Mouse (Mus musculus): ENCODE measurements around the gene Mmel1. TPM values are rescaled to one million over a fixed set of nuclear protein-coding genes. Genes with fewer than 3 reads are reported as not detected.

The Mmel1 gene
- polyA plus RNA-seq, 1 experiment from 2014 or later: 0.34 TPM

DNA sequence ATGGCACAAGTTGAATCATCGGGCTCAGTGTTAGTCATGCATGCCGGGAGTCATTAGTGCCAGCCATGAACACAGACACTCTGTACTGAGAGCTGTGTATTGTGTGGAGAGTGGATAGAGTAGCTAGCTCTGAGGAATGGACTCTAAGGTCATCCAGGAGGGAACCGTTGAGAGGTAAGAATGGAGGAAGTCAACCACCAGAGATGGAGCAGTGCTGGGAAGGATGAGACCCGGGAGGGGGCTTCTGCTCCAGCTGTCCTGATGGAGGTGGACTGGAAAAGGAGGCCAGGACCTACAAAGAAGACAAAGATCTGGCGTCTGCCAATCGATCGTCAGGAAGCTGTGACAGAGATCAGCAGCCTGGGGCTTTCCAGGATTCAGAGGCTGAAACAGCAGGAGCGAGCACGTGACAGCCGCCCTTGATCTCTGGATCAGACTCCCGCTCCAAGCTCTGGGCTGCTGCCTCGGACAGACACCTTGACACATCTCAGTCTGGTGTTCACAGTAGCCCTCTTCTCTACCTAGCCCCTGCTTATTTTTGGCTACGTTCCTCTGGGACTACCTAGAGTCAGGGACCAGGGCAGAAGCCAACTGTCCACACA lies 64.0 kb downstream of the Mmel1 start:
- peaks cover 3% of the 10 kb centered on the region; the same call in 1 of the 2 replicates for H3K4me1 ChIP-seq (replicated peaks)
- ATAC-seq: no peak
- 58% methylated on average over 13 of the region's 13 CpGs for WGBS

DNA sequence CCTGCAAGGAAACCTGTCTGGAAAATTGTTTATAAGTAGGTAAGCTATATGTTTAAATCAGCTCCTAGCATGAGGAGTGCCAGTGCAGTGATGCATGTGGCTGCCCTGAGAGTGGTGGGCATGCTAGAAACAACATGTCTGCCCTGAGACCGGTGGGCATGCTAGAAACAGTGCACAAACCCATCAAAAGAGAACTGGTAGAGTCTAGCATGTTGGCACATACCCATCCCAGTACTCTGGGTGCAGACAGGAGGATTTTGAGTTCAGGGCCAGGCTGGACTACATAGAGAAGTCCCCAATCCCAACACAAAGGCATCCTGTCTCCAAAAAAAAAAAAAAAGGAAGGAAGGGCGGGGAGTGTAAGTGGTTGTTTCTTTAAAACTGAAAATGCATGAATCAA lies 65.4 kb downstream of the Mmel1 start:
- no peak overlapping the region for H3K27ac ChIP-seq
- no peaks in the 10 kb centered on the region for H3K36me3 ChIP-seq
- ATAC-seq: no peak
- no peak overlapping the region for H3K4me3 ChIP-seq (replicated peaks)
- no peaks in the 10 kb centered on the region for H3K9me3 ChIP-seq
- 84% methylated on average over 2 of the region's 2 CpGs for WGBS
- H3K4me2 ChIP-seq (replicated peaks): no peak overlapping the region
- H3K9ac ChIP-seq: no peak overlapping the region
- no peaks in the 10 kb centered on the region for H3K4me1 ChIP-seq (replicated peaks)
- H3K27me3 ChIP-seq (replicated peaks): no peaks in the 10 kb centered on the region

More for the DNA sequence above, 64.0 kb downstream of the Mmel1 start:
- Histone ChIP-seq H3K9me3 (no peaks in the 10 kb centered on the region), H3K4me3 (replicated peaks) (no peak overlapping the region), H3K27ac (no peak overlapping the region), H3K36me3 (no peaks in the 10 kb centered on the region), H3K4me2 (replicated peaks) (no peak overlapping the region), H3K9ac (no peak overlapping the region), H3K27me3 (replicated peaks) (no peaks in the 10 kb centered on the region)

DNA sequence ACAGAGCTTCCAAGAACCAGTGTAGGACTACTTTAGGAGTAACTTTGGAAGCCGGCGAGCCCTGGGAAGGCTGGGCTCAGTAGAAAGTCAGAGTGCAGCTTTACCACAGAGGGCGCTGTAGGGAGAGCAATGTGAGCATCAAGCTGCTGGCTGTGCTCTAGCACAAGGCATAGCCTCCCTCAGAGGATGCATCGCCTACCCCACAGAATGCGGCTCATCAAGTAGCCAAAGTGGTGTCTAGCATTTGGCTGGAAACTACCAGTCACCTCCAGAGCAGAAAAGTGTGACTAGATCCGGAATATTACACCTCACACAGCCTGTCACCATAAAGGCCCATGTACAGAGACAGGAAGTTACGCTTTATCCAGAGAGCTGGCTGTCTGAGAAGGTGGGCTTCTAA lies 66.4 kb downstream of the Mmel1 start:
- WGBS: 83% methylated on average over 7 of the region's 7 CpGs
- H3K4me3 ChIP-seq (replicated peaks): no peak overlapping the region

DNA sequence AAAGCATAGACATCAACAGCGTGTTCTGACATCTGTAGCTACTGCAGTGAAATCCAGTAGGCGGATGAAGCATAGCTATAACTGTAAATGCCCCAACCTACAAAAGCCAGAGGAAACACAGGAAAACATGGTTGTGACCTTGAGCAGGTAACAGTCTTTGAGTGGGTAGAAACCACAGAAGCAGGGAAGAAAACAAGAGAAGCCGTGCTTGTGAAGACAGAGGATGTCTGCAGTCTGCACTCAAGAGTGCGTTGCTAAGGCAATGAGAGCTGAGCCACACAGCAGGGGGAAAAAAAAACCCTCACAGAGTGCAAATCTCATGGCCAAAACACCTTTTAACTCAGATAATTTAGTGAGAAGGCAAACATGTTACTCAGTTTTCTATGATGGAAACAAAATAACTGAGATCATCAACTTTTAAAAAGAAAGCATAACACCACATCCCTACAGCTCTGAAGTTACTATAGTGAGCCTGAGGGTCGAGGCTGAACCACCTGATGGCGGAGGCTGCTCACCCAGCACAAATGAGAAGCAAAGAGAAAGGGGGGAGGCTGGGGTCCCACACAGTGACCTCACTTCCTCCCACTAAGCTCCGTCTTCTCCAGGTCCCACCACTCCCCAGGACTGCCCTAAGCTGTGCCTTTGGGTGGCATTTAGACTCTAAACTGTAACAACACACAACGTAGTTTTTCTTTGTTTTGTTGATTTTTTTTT lies 67.3 kb downstream of the Mmel1 start:
- H3K4me3 ChIP-seq (replicated peaks): no peak overlapping the region
- H3K36me3 ChIP-seq: no peaks in the 10 kb centered on the region
- no peaks in the 10 kb centered on the region for H3K4me1 ChIP-seq (replicated peaks)
- H3K27me3 ChIP-seq (replicated peaks): no peaks in the 10 kb centered on the region
- ATAC-seq: no peak
- H3K27ac ChIP-seq: no peak overlapping the region
- H3K9ac ChIP-seq: no peak overlapping the region
- H3K9me3 ChIP-seq: no peaks in the 10 kb centered on the region
- no peak overlapping the region for H3K4me2 ChIP-seq (replicated peaks)
- whole genome bisulfite sequencing: 66% methylated on average over 8 of the region's 8 CpGs

More for the DNA sequence above, 66.4 kb downstream of the Mmel1 start:
- no peak overlapping the region for H3K27ac ChIP-seq
- ATAC-seq: no peak
- H3K27me3 ChIP-seq (replicated peaks): no peaks in the 10 kb centered on the region
- no peaks in the 10 kb centered on the region for H3K4me1 ChIP-seq (replicated peaks)
- H3K4me2 ChIP-seq (replicated peaks): no peak overlapping the region
- no peak overlapping the region for H3K9ac ChIP-seq
- H3K36me3 ChIP-seq: no peaks in the 10 kb centered on the region
- no peaks in the 10 kb centered on the region for H3K9me3 ChIP-seq

DNA sequence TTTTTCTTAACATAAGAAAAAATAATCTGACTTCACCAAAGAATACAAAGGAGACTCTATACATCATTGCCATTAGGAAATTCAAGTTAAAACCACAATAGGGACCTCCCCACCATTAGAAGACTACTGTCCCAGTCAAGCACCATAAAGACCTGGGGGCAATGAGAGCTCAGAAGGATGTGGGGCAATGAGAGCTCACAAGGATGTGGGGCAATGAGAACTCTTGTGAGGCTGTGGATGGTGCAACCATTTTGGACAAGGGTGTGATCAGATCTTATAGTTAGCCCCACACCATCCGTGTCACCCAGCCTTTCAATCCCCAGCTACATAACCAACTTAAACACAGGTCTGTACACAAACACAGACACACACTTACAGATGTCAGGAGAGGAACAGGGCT lies 68.4 kb downstream of the Mmel1 start:
- Histone ChIP-seq H3K36me3 (no peaks in the 10 kb centered on the region), H3K9ac (no peak overlapping the region), H3K4me3 (replicated peaks) (no peak overlapping the region), H3K27me3 (replicated peaks) (no peaks in the 10 kb centered on the region), H3K9me3 (no peaks in the 10 kb centered on the region), H3K4me2 (replicated peaks) (no peak overlapping the region), H3K4me1 (replicated peaks) (no peaks in the 10 kb centered on the region), H3K27ac (no peak overlapping the region)
- 62% methylated on average over 1 of the region's 1 CpGs for WGBS
- no peak for ATAC-seq

DNA sequence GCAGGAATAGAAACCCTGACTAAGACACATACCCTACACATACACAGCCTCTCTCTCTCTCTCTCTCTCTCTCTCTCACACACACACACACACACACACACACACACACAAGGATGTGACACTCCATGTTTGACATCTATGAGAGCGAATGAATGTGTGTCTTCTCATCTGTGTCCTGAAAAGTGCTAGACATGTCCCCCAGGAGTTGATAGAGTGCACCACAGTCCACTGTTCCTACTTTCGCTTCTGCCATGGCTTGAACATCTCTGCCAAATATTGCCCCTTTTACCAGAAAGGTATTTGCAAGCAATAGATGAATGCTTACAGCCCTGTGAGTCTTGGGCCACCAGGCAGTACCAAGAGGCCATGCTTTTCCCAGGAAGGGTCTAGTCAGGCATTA lies 70.8 kb downstream of the Mmel1 start:
- no peak overlapping the region for H3K9ac ChIP-seq
- H3K27me3 ChIP-seq (replicated peaks): no peaks in the 10 kb centered on the region
- H3K4me1 ChIP-seq (replicated peaks): no peaks in the 10 kb centered on the region
- WGBS: 88% methylated on average over 2 of the region's 2 CpGs
- H3K9me3 ChIP-seq: no peaks in the 10 kb centered on the region
- no peaks in the 10 kb centered on the region for H3K36me3 ChIP-seq
- no peak overlapping the region for H3K27ac ChIP-seq
- ATAC-seq: no peak
- no peak overlapping the region for H3K4me3 ChIP-seq (replicated peaks)
- no peak overlapping the region for H3K4me2 ChIP-seq (replicated peaks)

DNA sequence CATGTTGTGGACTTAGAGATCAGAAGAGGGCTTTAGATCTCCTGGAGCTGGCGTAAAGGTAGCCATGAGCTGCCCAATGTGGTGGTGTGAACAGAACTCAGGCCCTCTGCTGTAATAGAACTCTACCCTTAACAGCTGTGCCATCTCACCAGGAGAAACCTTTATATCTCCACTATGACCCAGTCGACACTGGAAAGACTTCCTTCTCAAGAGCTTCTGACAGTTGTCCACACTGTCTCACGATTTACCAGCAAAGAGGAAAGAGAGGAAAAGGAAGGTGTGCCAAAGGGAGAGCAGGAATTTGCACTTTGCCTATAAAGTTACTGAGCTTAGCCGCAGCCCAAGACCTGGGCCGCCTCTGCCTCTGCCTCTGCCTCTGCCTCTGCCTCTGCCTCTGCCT lies 72.4 kb downstream of the Mmel1 start:
- Histone ChIP-seq H3K27ac (no peak overlapping the region), H3K27me3 (replicated peaks) (no peaks in the 10 kb centered on the region), H3K4me3 (replicated peaks) (no peak overlapping the region), H3K4me1 (replicated peaks) (peaks cover 5% of the 10 kb centered on the region; the same call in 1 of the 2 replicates), H3K9ac (no peak overlapping the region), H3K36me3 (no peaks in the 10 kb centered on the region), H3K9me3 (no peaks in the 10 kb centered on the region), H3K4me2 (replicated peaks) (no peak overlapping the region)
- ATAC-seq: no peak
- 84% methylated on average over 5 of the region's 5 CpGs for WGBS

DNA sequence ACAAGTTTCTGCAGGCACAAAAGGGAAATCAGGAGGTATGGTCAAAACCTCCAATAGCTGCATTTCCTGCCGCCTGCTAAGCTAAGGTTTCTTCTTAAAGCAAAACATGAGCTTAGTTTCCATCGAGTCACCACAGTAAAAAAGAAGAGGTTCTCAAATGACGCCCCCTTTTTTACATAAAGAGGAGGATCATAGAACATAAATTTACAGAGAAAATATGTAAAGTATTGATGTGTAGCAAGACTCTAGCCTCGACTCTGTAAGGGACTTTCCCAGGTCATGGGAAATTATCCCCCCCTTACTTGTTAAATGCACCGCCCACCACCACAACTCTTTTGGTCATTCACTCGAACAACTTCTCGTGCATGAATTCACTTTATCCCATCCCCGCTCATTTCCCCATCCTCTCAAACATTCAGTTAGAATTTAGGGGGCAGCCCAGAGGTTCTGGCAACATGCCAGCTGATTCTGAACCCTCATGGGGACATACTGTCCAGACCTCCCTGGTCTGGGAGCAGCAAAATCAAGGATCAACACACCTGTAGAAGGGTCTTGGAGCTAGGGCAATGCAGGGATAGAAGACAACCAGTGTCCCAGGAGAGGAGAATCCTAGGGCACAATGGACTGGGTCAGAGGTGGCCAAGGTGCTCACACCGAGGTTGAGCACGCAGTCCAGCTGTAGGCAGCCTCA lies 73.4 kb downstream of the Mmel1 start:
- H3K4me3 ChIP-seq (replicated peaks): no peak overlapping the region
- no peak overlapping the region for H3K27ac ChIP-seq
- no peak for ATAC-seq
- no peaks in the 10 kb centered on the region for H3K36me3 ChIP-seq
- H3K4me2 ChIP-seq (replicated peaks): no peak overlapping the region
- peaks cover 5% of the 10 kb centered on the region; the same call in 1 of the 2 replicates for H3K4me1 ChIP-seq (replicated peaks)
- 81% methylated on average over 10 of the region's 10 CpGs for WGBS
- no peaks in the 10 kb centered on the region for H3K9me3 ChIP-seq
- no peak overlapping the region for H3K9ac ChIP-seq
- no peaks in the 10 kb centered on the region for H3K27me3 ChIP-seq (replicated peaks)

DNA sequence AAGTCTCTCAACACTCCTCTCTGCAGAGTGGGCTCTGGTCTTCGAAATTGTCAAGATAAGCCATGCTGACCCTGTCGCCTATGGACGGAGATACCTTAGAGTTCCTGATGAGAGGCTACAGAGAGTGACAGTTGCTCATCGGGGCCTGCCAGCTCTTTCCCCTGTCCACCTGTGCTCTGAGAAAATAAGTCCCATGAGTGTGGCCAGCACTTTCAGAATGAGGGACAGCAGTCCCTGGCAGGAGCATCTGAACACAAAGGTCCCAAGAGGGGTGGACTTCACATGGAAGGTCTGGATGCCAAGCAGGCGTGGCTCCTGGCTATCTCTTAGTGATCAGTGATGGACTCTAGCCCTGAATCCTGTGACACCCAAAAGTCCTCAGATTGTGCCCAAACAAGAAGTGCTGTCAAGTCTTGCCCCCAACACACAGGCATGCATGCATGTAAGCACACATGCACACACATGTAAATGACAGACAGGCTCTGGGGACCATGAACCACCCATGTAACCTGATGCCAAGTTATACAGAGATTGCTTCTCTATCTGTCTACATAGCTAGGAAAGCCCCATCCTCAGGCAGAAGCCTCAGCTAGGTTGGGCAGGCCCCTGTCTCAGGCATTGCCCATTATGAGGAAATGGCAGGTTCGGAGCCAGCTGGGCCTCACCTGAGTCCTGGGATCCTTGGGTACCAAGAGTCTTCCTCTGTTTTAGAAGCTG lies 74.1 kb downstream of the Mmel1 start:
- 91% methylated on average over 6 of the region's 6 CpGs for WGBS

DNA sequence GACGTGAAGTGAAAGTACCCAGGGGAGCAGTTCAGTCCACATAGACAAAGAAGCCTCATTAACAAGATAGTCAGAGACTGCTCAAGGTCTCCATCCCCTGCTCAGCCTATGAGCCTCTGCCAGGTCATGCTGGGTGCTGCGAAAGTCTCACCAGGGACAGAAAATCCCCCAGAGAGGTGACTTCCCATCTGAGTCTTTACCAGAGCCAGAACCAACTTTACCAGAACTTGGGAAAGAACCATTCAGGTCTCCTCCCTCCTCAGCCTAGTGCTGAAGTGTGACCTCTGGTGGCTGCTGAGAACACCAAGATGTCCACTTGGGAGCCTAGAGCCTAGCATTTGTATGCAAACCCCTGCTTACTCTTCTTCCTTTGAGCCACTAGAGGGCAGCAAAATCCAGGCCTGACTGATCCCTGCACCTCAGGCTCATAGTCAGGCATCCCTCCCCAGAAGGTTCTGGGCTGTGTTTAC lies 74.8 kb downstream of the Mmel1 start:
- Histone ChIP-seq H3K27ac (no peak overlapping the region), H3K27me3 (replicated peaks) (peaks cover 11% of the 10 kb centered on the region), H3K4me1 (replicated peaks) (peaks cover 13% of the 10 kb centered on the region; the same call in 1 of the 2 replicates), H3K9me3 (no peaks in the 10 kb centered on the region), H3K4me3 (replicated peaks) (no peak overlapping the region), H3K9ac (no peak overlapping the region), H3K4me2 (replicated peaks) (no peak overlapping the region), H3K36me3 (no peaks in the 10 kb centered on the region)
- 24% methylated on average over 2 of the region's 2 CpGs for WGBS
- peak; percentile 73 for ATAC-seq

More for the DNA sequence above, 74.1 kb downstream of the Mmel1 start:
- Histone ChIP-seq H3K4me3 (replicated peaks) (no peak overlapping the region), H3K9me3 (no peaks in the 10 kb centered on the region), H3K27me3 (replicated peaks) (peaks cover 4% of the 10 kb centered on the region), H3K4me2 (replicated peaks) (no peak overlapping the region), H3K4me1 (replicated peaks) (peaks cover 8% of the 10 kb centered on the region; the same call in 1 of the 2 replicates), H3K27ac (no peak overlapping the region), H3K9ac (no peak overlapping the region), H3K36me3 (no peaks in the 10 kb centered on the region)
- no peak for ATAC-seq

Data from intestine, embryonic 15.5 days (tissue).